ENCODE assay signal across 8 mouse cellular contexts in the genomic region with DNA sequence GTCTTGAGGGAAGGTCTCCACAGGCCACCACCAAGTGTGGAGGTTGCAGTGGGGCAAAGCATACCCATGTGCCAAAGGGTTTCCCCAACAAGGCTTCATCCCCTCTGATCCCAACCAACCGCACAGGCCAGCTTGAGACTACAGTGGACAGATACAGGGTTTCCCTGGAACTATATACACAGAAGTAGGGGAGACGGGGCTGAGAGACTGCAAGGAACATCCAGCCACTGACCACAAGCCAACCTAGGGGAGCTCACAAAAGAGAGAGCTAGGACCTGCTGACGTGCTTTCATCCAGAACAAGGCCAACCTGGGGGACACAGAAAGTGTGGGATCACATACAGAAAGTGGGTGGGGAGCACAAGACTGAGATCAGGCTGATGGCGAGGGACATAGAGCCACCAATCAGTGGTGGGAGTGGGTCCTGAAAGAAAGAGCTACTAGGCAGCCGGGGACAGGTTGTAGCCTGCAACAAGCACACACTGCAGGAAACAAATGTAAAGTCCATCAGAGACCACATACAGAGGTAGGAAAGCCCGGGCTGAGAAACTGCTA. TPM values are rescaled to one million over a fixed set of nuclear protein-coding genes. Genes with fewer than 3 reads are reported as not detected.
A peak's percentile ranks its signal among the peaks of the same experiment; 100 is the strongest.
DNase-seq lines count a peak whose midpoint lies in the region; ATAC-seq and TF ChIP-seq lines count a peak whose summit lies in the region.

No protein-coding gene starts in this region.

- no peaks in the 10 kb centered on the region for H3K9me3 ChIP-seq in kidney, embryonic 14.5 days (ENCODE audit: control insufficient read depth, low read length)
- H3K9me3 ChIP-seq in heart, postnatal 0 days (replicated peaks; ENCODE audit: control insufficient read depth, low read length): no peaks in the 10 kb centered on the region
- no peaks in the 10 kb centered on the region for H3K9me3 ChIP-seq in midbrain, embryonic 11.5 days (ENCODE audit: control insufficient read depth, low read length)

- peaks cover 55% of the 10 kb centered on the region for H3K4me1 ChIP-seq in kidney, embryonic 14.5 days (ENCODE audit: control insufficient read depth, insufficient read depth, low read length)
- H3K4me1 ChIP-seq in heart, postnatal 0 days (ENCODE audit: control insufficient read depth, insufficient read depth): peaks cover 72% of the 10 kb centered on the region
- H3K4me1 ChIP-seq in midbrain, embryonic 11.5 days (ENCODE audit: control insufficient read depth, insufficient read depth, low read length): peaks cover 37% of the 10 kb centered on the region

- no peak for ATAC-seq in kidney, embryonic 14.5 days (ENCODE audit: low FRiP score, low TSS enrichment)
- no peak for ATAC-seq in heart, postnatal 0 days (ENCODE audit: insufficient read depth, low read depth)
- ATAC-seq in midbrain, embryonic 11.5 days (ENCODE audit: low FRiP score): no peak

- TF ChIP-seq CTCF in heart, postnatal 0 days (IDR thresholded peaks at IDR 0.05; ENCODE audit: low read depth): no peak

- H3K4me2 ChIP-seq in kidney, embryonic 14.5 days (replicated peaks; ENCODE audit: low read depth, low read length): peak overlapping the region; percentile 67
- H3K4me2 ChIP-seq in heart, postnatal 0 days (ENCODE audit: low read depth, low read length): peak overlapping the region; percentile 69
- H3K4me2 ChIP-seq in midbrain, embryonic 11.5 days: peak overlapping the region; percentile 92

- 21% methylated on average over 6 of the region's 6 CpGs for WGBS in kidney, embryonic 14.5 days
- WGBS in heart, postnatal 0 days: 7% methylated on average over 6 of the region's 6 CpGs
- 24% methylated on average over 6 of the region's 6 CpGs for WGBS in midbrain, embryonic 11.5 days

- no peak for TF ChIP-seq EP300 in heart, postnatal 0 days (IDR thresholded peaks at IDR 0.05; ENCODE audit: low read depth)

- H3K27ac ChIP-seq in kidney, embryonic 14.5 days (ENCODE audit: low read depth, low read length): peak overlapping the region; percentile 67; the same call in 1 of the 2 replicates
- H3K27ac ChIP-seq in heart, postnatal 0 days (ENCODE audit: low read depth): peak overlapping the region; percentile 92
- peak overlapping the region; percentile 59; the same call in 1 of the 2 replicates for H3K27ac ChIP-seq in midbrain, embryonic 11.5 days (ENCODE audit: low read depth, low read length)

- DNase-seq in kidney, adult 11 months: no peak
- DNase-seq in NIH3T3 (ENCODE audit: low read depth): peak; percentile 29
- no peak for DNase-seq in heart, postnatal 0 days (ENCODE audit: low spot score)
- no peak for DNase-seq in midbrain, embryonic 11.5 days (ENCODE audit: low spot score, missing footprints)
- DNase-seq in retina, postnatal 1 day: no peak
- no peak for DNase-seq in left cerebral cortex, postnatal 36 days (ENCODE audit: low spot score in 2 of 2)
- DNase-seq in cerebellum, adult 11 months: no peak

- peaks cover 39% of the 10 kb centered on the region for H3K36me3 ChIP-seq in kidney, embryonic 14.5 days (ENCODE audit: control insufficient read depth, insufficient read depth, low read length)
- peaks cover 19% of the 10 kb centered on the region for H3K36me3 ChIP-seq in heart, postnatal 0 days (replicated peaks; ENCODE audit: control insufficient read depth, insufficient read depth, low read length)
- peaks cover 8% of the 10 kb centered on the region for H3K36me3 ChIP-seq in midbrain, embryonic 11.5 days (ENCODE audit: control insufficient read depth, insufficient read depth, low read length)

- H3K27me3 ChIP-seq in kidney, embryonic 14.5 days (ENCODE audit: control insufficient read depth, insufficient read depth, low read length): no peaks in the 10 kb centered on the region
- H3K27me3 ChIP-seq in heart, postnatal 0 days (ENCODE audit: control insufficient read depth, insufficient read depth, low read length): no peaks in the 10 kb centered on the region
- H3K27me3 ChIP-seq in midbrain, embryonic 11.5 days (ENCODE audit: control insufficient read depth, insufficient read depth, low read length): no peaks in the 10 kb centered on the region

- intact Hi-C loops in left cerebral cortex, postnatal 36 days (cut with DNase I): no loop called here

- peak overlapping the region; percentile 98 for H3K9ac ChIP-seq in kidney, embryonic 14.5 days (ENCODE audit: low read depth, low read length)
- peak overlapping the region; percentile 98 for H3K9ac ChIP-seq in heart, postnatal 0 days (replicated peaks; ENCODE audit: low read depth, low read length)
- H3K9ac ChIP-seq in midbrain, embryonic 11.5 days (ENCODE audit: low read length): peak overlapping the region; percentile 97

- peak overlapping the region; percentile 99 for H3K4me3 ChIP-seq in kidney, embryonic 14.5 days (ENCODE audit: low read length)
- peak overlapping the region; percentile 94 for H3K4me3 ChIP-seq in heart, postnatal 0 days (ENCODE audit: low read depth, low read length)
- H3K4me3 ChIP-seq in midbrain, embryonic 11.5 days (ENCODE audit: low read depth, low read length): peak overlapping the region; percentile 98

RNA-seq across cellular contexts. Expression of a gene that starts 3.0 kb away (rescaled TPM):
- 68.1 and 99.2 TPM in 2 replicates for polyA plus RNA-seq in kidney, embryonic 14.5 days (2014; fragmentation: Nextera tagmentation; extraction: Ambion mirVana)
- total RNA-seq in heart, postnatal 0 days (2014; rRNA removed; ENCODE audit: low replicate concordance): 150 and 174 TPM in 2 replicates
- polyA plus RNA-seq in heart, postnatal 0 days (2015; fragmentation: Nextera tagmentation; extraction: Ambion mirVana): 76.9 and 78.3 TPM in 2 replicates
- polyA plus RNA-seq in midbrain, embryonic 11.5 days (2014; fragmentation: Nextera tagmentation; extraction: Ambion mirVana): 42.0 and 49.4 TPM in 2 replicates
- total RNA-seq in left cerebral cortex, postnatal 36 days (2021): 10 to 100 TPM; 39.9 to 42.0 TPM

RNA-seq across cellular contexts. Expression of a gene that starts 18.1 kb away (rescaled TPM):
- polyA plus RNA-seq in kidney, embryonic 14.5 days (2014; fragmentation: Nextera tagmentation; extraction: Ambion mirVana): 63.4 and 80.2 TPM in 2 replicates
- total RNA-seq in heart, postnatal 0 days (2014; rRNA removed; ENCODE audit: low replicate concordance): 92.2 and 108 TPM in 2 replicates
- polyA plus RNA-seq in heart, postnatal 0 days (2015; fragmentation: Nextera tagmentation; extraction: Ambion mirVana): 36.7 and 40.6 TPM in 2 replicates
- 43.8 and 51.7 TPM in 2 replicates for polyA plus RNA-seq in midbrain, embryonic 11.5 days (2014; fragmentation: Nextera tagmentation; extraction: Ambion mirVana)
- total RNA-seq in left cerebral cortex, postnatal 36 days (2021): 100 to 1,000 TPM in 1 of 2 experiments, 10 to 100 TPM in 1; 93.4 to 100 TPM

RNA-seq across cellular contexts. Expression of a gene that starts 26.8 kb away (rescaled TPM):
- 23.3 and 34.4 TPM in 2 replicates for polyA plus RNA-seq in kidney, embryonic 14.5 days (2014; fragmentation: Nextera tagmentation; extraction: Ambion mirVana)
- 15.0 and 15.6 TPM in 2 replicates for total RNA-seq in heart, postnatal 0 days (2014; rRNA removed; ENCODE audit: low replicate concordance)
- 10.8 and 11.5 TPM in 2 replicates for polyA plus RNA-seq in heart, postnatal 0 days (2015; fragmentation: Nextera tagmentation; extraction: Ambion mirVana)
- polyA plus RNA-seq in midbrain, embryonic 11.5 days (2014; fragmentation: Nextera tagmentation; extraction: Ambion mirVana): 50.2 and 52.7 TPM in 2 replicates
- 10 to 100 TPM; 14.0 TPM for total RNA-seq in left cerebral cortex, postnatal 36 days (2021)

RNA-seq across cellular contexts. Expression of a gene that starts 27.1 kb away (rescaled TPM):
- polyA plus RNA-seq in kidney, embryonic 14.5 days (2014; fragmentation: Nextera tagmentation; extraction: Ambion mirVana): 8.5 and 14.6 TPM in 2 replicates
- total RNA-seq in heart, postnatal 0 days (2014; rRNA removed; ENCODE audit: low replicate concordance): 6.6 and 6.9 TPM in 2 replicates
- 3.6 and 7.3 TPM in 2 replicates for polyA plus RNA-seq in heart, postnatal 0 days (2015; fragmentation: Nextera tagmentation; extraction: Ambion mirVana)
- polyA plus RNA-seq in midbrain, embryonic 11.5 days (2014; fragmentation: Nextera tagmentation; extraction: Ambion mirVana): 6.7 and 6.9 TPM in 2 replicates
- total RNA-seq in left cerebral cortex, postnatal 36 days (2021): 10 to 100 TPM; 36.7 to 47.3 TPM

RNA-seq across cellular contexts. Expression of a gene that starts 52.3 kb away (rescaled TPM):
- polyA plus RNA-seq in kidney, embryonic 14.5 days (2014; fragmentation: Nextera tagmentation; extraction: Ambion mirVana): 127 and 134 TPM in 2 replicates
- total RNA-seq in heart, postnatal 0 days (2014; rRNA removed; ENCODE audit: low replicate concordance): 141 and 149 TPM in 2 replicates
- 69.1 and 75.6 TPM in 2 replicates for polyA plus RNA-seq in heart, postnatal 0 days (2015; fragmentation: Nextera tagmentation; extraction: Ambion mirVana)
- 73.6 and 86.9 TPM in 2 replicates for polyA plus RNA-seq in midbrain, embryonic 11.5 days (2014; fragmentation: Nextera tagmentation; extraction: Ambion mirVana)
- 100 to 1,000 TPM; 208 to 256 TPM for total RNA-seq in left cerebral cortex, postnatal 36 days (2021)
